Mouse (Mus musculus) adrenal gland, postnatal 14 days (tissue): Measurements from ENCODE around the gene Tmcc3. TPM values are rescaled to one million over a fixed set of nuclear protein-coding genes. Genes with fewer than 3 reads are reported as not detected.

Experiments used
- DNase-seq: peaks from one replicate; pipeline ENCODE4 v3.0.0; 2021; ENCODE audit warnings: mixed read lengths
- total RNA-seq: library from RNA; stranded (reverse); gene quantifications from 2 replicates; pipeline ENCODE4 v1.2.3, GENCODE M21; 2021

Tmcc3 gene
- total RNA-seq, 1 experiment from 2014 or later = 29.1 TPM

- no peak for DNase-seq
Observed at GRCm38 (mm10) chr10:94466313-94466712, 154.6 kb downstream of the Tmcc3 start.

GRCm38 (mm10) chr10:94471487-94471886, 159.7 kb downstream of the Tmcc3 start:
- no peak for DNase-seq

- no peak for DNase-seq
Observed at GRCm38 (mm10) chr10:94473501-94473900, 161.8 kb downstream of the Tmcc3 start.

- DNase-seq = no peak
Observed at GRCm38 (mm10) chr10:94474185-94474584, 162.4 kb downstream of the Tmcc3 start.

GRCm38 (mm10) chr10:94477366-94478225, 165.8 kb downstream of the Tmcc3 start:
- no peak for DNase-seq

GRCm38 (mm10) chr10:94479646-94480045, 167.9 kb downstream of the Tmcc3 start:
- DNase-seq = peak; percentile 40

GRCm38 (mm10) chr10:94480380-94481101, 168.8 kb downstream of the Tmcc3 start:
- peak; percentile 86 for DNase-seq

GRCm38 (mm10) chr10:94481613-94482012, 169.9 kb downstream of the Tmcc3 start:
- DNase-seq = no peak

- DNase-seq = no peak
Observed at GRCm38 (mm10) chr10:94486179-94486578, 174.4 kb downstream of the Tmcc3 start.

- DNase-seq = no peak
Observed at GRCm38 (mm10) chr10:94489509-94489908, 177.8 kb downstream of the Tmcc3 start.

GRCm38 (mm10) chr10:94491006-94491405, 179.3 kb downstream of the Tmcc3 start:
- peak; percentile 54 for DNase-seq

GRCm38 (mm10) chr10:94494403-94494846, 182.7 kb downstream of the Tmcc3 start:
- DNase-seq = peak; percentile 70

- no peak for DNase-seq
Observed at GRCm38 (mm10) chr10:94495496-94496235, 183.9 kb downstream of the Tmcc3 start.

GRCm38 (mm10) chr10:94496826-94497440, 185.2 kb downstream of the Tmcc3 start:
- no peak for DNase-seq

GRCm38 (mm10) chr10:94500210-94500876, 188.6 kb downstream of the Tmcc3 start:
- DNase-seq = no peak

GRCm38 (mm10) chr10:94500877-94501273, 189.1 kb downstream of the Tmcc3 start:
- DNase-seq = no peak

- DNase-seq = no peak
Observed at GRCm38 (mm10) chr10:94501796-94502195, 190.0 kb downstream of the Tmcc3 start.

GRCm38 (mm10) chr10:94505248-94505772, 193.6 kb downstream of the Tmcc3 start:
- DNase-seq = peak; percentile 26

GRCm38 (mm10) chr10:94508863-94509262, 197.1 kb downstream of the Tmcc3 start:
- no peak for DNase-seq

- DNase-seq = no peak
Observed at GRCm38 (mm10) chr10:94512771-94513170, 201.0 kb downstream of the Tmcc3 start.

- DNase-seq = no peak
Observed at GRCm38 (mm10) chr10:94514091-94514505, 202.3 kb downstream of the Tmcc3 start.
